Mouse (Mus musculus) intestine, embryonic 16.5 days (tissue): ENCODE measurements around the gene Acot1. TPM values are rescaled to one million over a fixed set of nuclear protein-coding genes. Genes with fewer than 3 reads are reported as not detected.
"Not testable (repeated sequence)": the region's sequence is repeated elsewhere in the genome, so short reads cannot be mapped to it uniquely, and the experiment has no call there.

Experiments used
- ATAC-seq: fragments of 200-750 bp; cut with Nextera tagmentation; 2 replicates; pipeline ENCODE4 v1.8.0; 2017; ENCODE audit warnings: moderate TSS enrichment, moderate library complexity
- H3K27ac ChIP-seq: fragments of 300-500 bp; sonication (generic); 2 replicates; pipeline ENCODE4 v1.5.1; 2014; ENCODE audit warnings: mild to moderate bottlenecking, low read length
- H3K27me3 ChIP-seq: fragments of 300-500 bp; sonication (generic); replicated peaks from 2 replicates; pipeline ENCODE4 v1.6.1; 2014; ENCODE audit warnings: low read length, control low read depth, mixed read lengths; ENCODE audit not compliant: control insufficient read depth, insufficient read depth
- H3K36me3 ChIP-seq: fragments of 300-500 bp; sonication (generic); 2 replicates; pipeline ENCODE4 v1.6.1; 2014; ENCODE audit warnings: low read length, control low read depth; ENCODE audit not compliant: control insufficient read depth, insufficient read depth
- H3K4me1 ChIP-seq: fragments of 300-500 bp; sonication (generic); 2 replicates; pipeline ENCODE4 v1.6.1; 2014; ENCODE audit warnings: low read length, control low read depth, mixed read lengths; ENCODE audit not compliant: control insufficient read depth, insufficient read depth
- H3K4me2 ChIP-seq: fragments of 300-500 bp; sonication (generic); 2 replicates; pipeline ENCODE4 v1.6.1; 2014; ENCODE audit warnings: low read depth, low read length, control low read depth
- H3K4me3 ChIP-seq: fragments of 300-500 bp; sonication (generic); 2 replicates; pipeline ENCODE4 v1.5.1; 2014; ENCODE audit warnings: mild to moderate bottlenecking, low read length
- H3K9ac ChIP-seq: fragments of 300-500 bp; sonication (generic); 2 replicates; pipeline ENCODE4 v1.6.1; 2014; ENCODE audit warnings: low read depth, low read length
- H3K9me3 ChIP-seq: fragments of 300-500 bp; sonication (generic); 2 replicates; pipeline ENCODE4 v1.6.1; 2016; ENCODE audit warnings: low read length, control low read depth; ENCODE audit not compliant: control insufficient read depth
- WGBS: fragments of 180-500 bp; shearing (Covaris S2); extraction: QIAGEN DNeasy Blood & Tissue Kit; methylation state at CpG from one replicate; pipeline ENCODE4 v1.1.7; 2014; 5-methylcytosine and 5-hydroxymethylcytosine counted together
- polyA plus RNA-seq: library from polyadenylated mRNA; unstranded; fragments of >200 nt; fragmentation: Nextera tagmentation; extraction: Ambion mirVana; gene quantifications from 2 replicates; pipeline ENCODE4 v1.2.1, GENCODE M21; 2015

Gene Acot1
- polyA plus RNA-seq, 1 experiment from 2014 or later = 159 TPM

GRCm38 (mm10) chr12:83989378-83989777 lies 19.9 kb upstream of the Acot1 start:
- no peaks in the 10 kb centered on the region for H3K9me3 ChIP-seq

GRCm38 (mm10) chr12:83997221-83997620 lies 12.1 kb upstream of the Acot1 start:
- Histone ChIP-seq H3K9me3 (no peaks in the 10 kb centered on the region), H3K9ac (no peak overlapping the region), H3K4me3 (no peak overlapping the region), H3K27me3 (no peaks in the 10 kb centered on the region), H3K4me2 (no peak overlapping the region), H3K36me3 (no peaks in the 10 kb centered on the region; the same call in 1 of the 2 replicates), H3K4me1 (peaks cover 5% of the 10 kb centered on the region; the same call in 1 of the 2 replicates), H3K27ac (no peak overlapping the region)
- WGBS = 55% methylated on average over 2 of the region's 2 CpGs
- no peak for ATAC-seq

More at GRCm38 (mm10) chr12:83989378-83989777, 19.9 kb upstream of the Acot1 start:
- Histone ChIP-seq H3K4me3 (no peak overlapping the region), H3K9ac (no peak overlapping the region), H3K4me2 (no peak overlapping the region), H3K27me3 (no peaks in the 10 kb centered on the region), H3K27ac (no peak overlapping the region), H3K4me1 (peaks cover 8% of the 10 kb centered on the region), H3K36me3 (no peaks in the 10 kb centered on the region; the same call in 1 of the 2 replicates)
- ATAC-seq = no peak
- WGBS = 95% methylated on average over 4 of the region's 4 CpGs

- H3K27me3 ChIP-seq = no peaks in the 10 kb centered on the region
- H3K36me3 ChIP-seq = no peaks in the 10 kb centered on the region
- peaks cover 5% of the 10 kb centered on the region; the same call in 1 of the 2 replicates for H3K4me1 ChIP-seq
- no peak overlapping the region for H3K4me2 ChIP-seq
- no peaks in the 10 kb centered on the region for H3K9me3 ChIP-seq
- H3K9ac ChIP-seq = no peak overlapping the region
- WGBS = 47% methylated on average over 11 of the region's 11 CpGs
- no peak overlapping the region for H3K4me3 ChIP-seq
- peak; percentile 33 for ATAC-seq
- H3K27ac ChIP-seq = peak overlapping the region; percentile 65
Measured at GRCm38 (mm10) chr12:83998341-83999107, 10.8 kb upstream of the Acot1 start.

- H3K27ac ChIP-seq = peak overlapping the region; percentile 68
- 45% methylated on average over 8 of the region's 8 CpGs for WGBS
Measured at GRCm38 (mm10) chr12:83999237-83999636, 10.1 kb upstream of the Acot1 start.

GRCm38 (mm10) chr12:84000418-84000817 lies 8.9 kb upstream of the Acot1 start:
- Histone ChIP-seq H3K27ac (peak overlapping the region; percentile 68), H3K4me1 (peaks cover 5% of the 10 kb centered on the region; the same call in 1 of the 2 replicates), H3K4me2 (no peak overlapping the region), H3K36me3 (no peaks in the 10 kb centered on the region), H3K9me3 (no peaks in the 10 kb centered on the region), H3K9ac (no peak overlapping the region), H3K27me3 (no peaks in the 10 kb centered on the region), H3K4me3 (no peak overlapping the region)
- 38% methylated on average over 3 of the region's 3 CpGs for WGBS
- ATAC-seq = peak; percentile 50

More at GRCm38 (mm10) chr12:83999237-83999636, 10.1 kb upstream of the Acot1 start:
- not testable (repeated sequence) for H3K36me3 ChIP-seq, H3K27me3 ChIP-seq, H3K4me3 ChIP-seq, H3K4me1 ChIP-seq, H3K9ac ChIP-seq, H3K9me3 ChIP-seq, H3K4me2 ChIP-seq
- ATAC-seq = peak; percentile 87

DNA sequence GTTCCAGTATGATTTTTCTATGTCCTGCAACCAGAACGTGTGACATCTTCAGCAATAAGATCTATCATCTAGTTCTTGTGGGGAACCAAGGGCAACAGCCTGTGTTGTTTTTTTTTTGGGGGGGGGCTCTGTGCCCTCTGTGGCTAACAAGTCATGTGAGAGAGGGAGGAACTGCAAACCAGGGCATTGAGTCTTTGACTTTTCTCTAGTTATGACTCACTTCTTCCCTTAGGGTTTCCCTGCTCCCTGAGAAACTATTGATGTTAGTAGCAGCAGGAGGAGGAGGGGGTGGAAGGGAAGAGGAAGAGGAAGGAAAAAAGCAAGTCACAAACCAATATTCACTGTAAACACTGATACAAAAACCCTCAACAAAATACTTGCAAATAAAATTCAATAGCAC lies 5.4 kb upstream of the Acot1 start:
- H3K4me1 ChIP-seq = peaks cover 7% of the 10 kb centered on the region; the same call in 1 of the 2 replicates
- no peak overlapping the region for H3K9ac ChIP-seq
- H3K27ac ChIP-seq = no peak overlapping the region
- no peaks in the 10 kb centered on the region for H3K27me3 ChIP-seq
- 81% methylated on average over 1 of the region's 1 CpGs for WGBS
- H3K4me3 ChIP-seq = no peak overlapping the region
- H3K4me2 ChIP-seq = no peak overlapping the region
- no peak for ATAC-seq
- no peaks in the 10 kb centered on the region for H3K36me3 ChIP-seq
- no peaks in the 10 kb centered on the region for H3K9me3 ChIP-seq

- 85% methylated on average over 12 of the region's 12 CpGs for WGBS
- H3K4me2 ChIP-seq = no peak overlapping the region
- H3K27me3 ChIP-seq = no peaks in the 10 kb centered on the region
- H3K9me3 ChIP-seq = no peaks in the 10 kb centered on the region
- no peak overlapping the region; the same call in 1 of the 2 replicates for H3K27ac ChIP-seq
- no peaks in the 10 kb centered on the region for H3K36me3 ChIP-seq
- no peak overlapping the region for H3K9ac ChIP-seq
- H3K4me1 ChIP-seq = peaks cover 15% of the 10 kb centered on the region
- ATAC-seq = no peak
- no peak overlapping the region for H3K4me3 ChIP-seq
Measured at GRCm38 (mm10) chr12:84008251-84008650, 1.0 kb upstream of the Acot1 start.

- Histone ChIP-seq H3K27ac (peak overlapping the region; percentile 90), H3K36me3 (no peaks in the 10 kb centered on the region), H3K9me3 (no peaks in the 10 kb centered on the region), H3K4me2 (peak overlapping the region; percentile 57), H3K4me3 (peak overlapping the region; percentile 53), H3K27me3 (no peaks in the 10 kb centered on the region), H3K4me1 (peaks cover 15% of the 10 kb centered on the region), H3K9ac (peak overlapping the region; percentile 70)
- WGBS = 47% methylated on average over 8 of the region's 8 CpGs
- peak; percentile 10 for ATAC-seq
Measured at GRCm38 (mm10) chr12:84008729-84009128, 561 bp upstream of the Acot1 start.

DNA sequence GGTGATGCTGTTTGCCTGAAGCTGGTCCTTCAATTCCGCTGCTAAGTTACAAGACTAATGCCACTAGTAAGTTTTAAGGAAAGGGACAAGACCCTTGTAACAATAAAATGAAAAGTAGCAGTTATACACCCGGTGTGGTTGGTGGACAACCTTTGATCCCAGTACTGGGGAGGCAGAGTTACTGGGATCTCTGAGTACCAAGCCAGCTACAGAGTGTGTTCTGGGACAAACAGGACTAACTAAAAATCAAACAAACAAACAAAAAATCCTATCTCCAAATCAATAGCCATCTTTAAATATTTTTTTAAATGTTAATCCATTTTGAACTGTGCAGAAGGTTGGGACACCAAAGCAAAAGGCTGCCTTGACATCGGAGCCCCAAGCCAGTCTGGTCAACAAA lies 911 bp downstream of the Acot1 start:
- WGBS = 70% methylated on average over 3 of the region's 3 CpGs
- H3K4me2 ChIP-seq = peak overlapping the region; percentile 57
- no peak for ATAC-seq
- no peaks in the 10 kb centered on the region for H3K27me3 ChIP-seq
- peaks cover 15% of the 10 kb centered on the region for H3K4me1 ChIP-seq
- H3K4me3 ChIP-seq = peak overlapping the region; percentile 53
- H3K9ac ChIP-seq = peak overlapping the region; percentile 70
- no peaks in the 10 kb centered on the region for H3K9me3 ChIP-seq
- no peak overlapping the region for H3K27ac ChIP-seq
- H3K36me3 ChIP-seq = no peaks in the 10 kb centered on the region
